Mouse (Mus musculus) olfactory bulb, adult 2 months (tissue): ENCODE results near the gene Vmn1r16.

ENCODE experiments used
- CTCF ChIP-seq: fragments of 200-500 bp; IDR thresholded peaks from 2 replicates; pipeline ENCODE4 v1.5.1; 2012; ENCODE audit warnings: low read depth, mild to moderate bottlenecking, low read length, moderate library complexity; ENCODE audit not compliant: insufficient read depth
- POLR2A ChIP-seq: fragments of 200-500 bp; IDR thresholded peaks from 2 replicates; pipeline ENCODE4 v1.6.1; 2012; ENCODE audit warnings: mild to moderate bottlenecking, low read depth, low read length, moderate library complexity; ENCODE audit not compliant: insufficient read depth

- no peak for TF ChIP-seq CTCF
- no peak for TF ChIP-seq POLR2A
Observed at GRCm38 (mm10) chr6:57278952-57279351, 50.3 kb downstream of the Vmn1r16 start.
